In the genomic region with DNA sequence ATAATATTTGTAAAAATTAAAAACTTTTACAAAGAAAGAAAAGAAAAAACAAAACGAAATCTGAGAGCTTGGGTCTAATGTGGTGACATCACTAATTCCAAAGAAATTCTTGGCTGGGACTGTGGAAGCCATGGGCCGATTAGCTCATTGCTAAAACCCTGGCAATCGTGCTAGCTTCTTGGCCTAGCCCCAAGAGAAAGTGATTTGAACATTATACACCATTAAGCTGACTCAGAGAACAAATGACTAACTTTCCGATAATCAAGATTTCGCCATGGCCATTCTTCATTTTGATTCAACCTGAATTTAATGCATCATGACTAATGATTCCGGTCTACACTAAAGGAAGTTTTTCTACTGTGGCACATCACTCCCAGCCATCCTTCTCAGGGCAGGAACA, we compare ENCODE assay signal across 9 mouse cellular contexts. TPM values are rescaled to one million over a fixed set of nuclear protein-coding genes. Genes with fewer than 3 reads are reported as not detected.
DNase-seq lines count a peak whose midpoint lies in the region; ATAC-seq and TF ChIP-seq lines count a peak whose summit lies in the region.
"Had no signal": no experiment of that assay in that cellular context is flagged by ENCODE, and none has a peak within 500 bp of the region (broad histone marks: within the 10 kb centered on the region; RNA-seq: fewer than 3 reads in every experiment).

No protein-coding gene starts in this region.

- no peak overlapping the region for H3K4me2 ChIP-seq in heart, postnatal 0 days (ENCODE audit: low read depth, low read length)
- H3K4me2 ChIP-seq: heart, embryonic 15.5 days had no signal

- H3K9ac ChIP-seq in heart, postnatal 0 days (replicated peaks; ENCODE audit: low read depth, low read length): no peak overlapping the region
- H3K9ac ChIP-seq: heart, embryonic 15.5 days had no signal

- no peak for TF ChIP-seq EP300 in heart, postnatal 0 days (IDR thresholded peaks at IDR 0.05; ENCODE audit: low read depth)

- DNase-seq in lung, adult 18-20 months: peak; percentile 55 to 61
- no peak for DNase-seq in lung, adult 2 months
- DNase-seq in cerebellum, adult 11-12 months: peak; percentile 42
- DNase-seq in heart, postnatal 0 days (ENCODE audit: low spot score): peak; percentile 68
- peak; percentile 47 to 69 for DNase-seq in lung, postnatal 4 days
- no peak for DNase-seq in spleen, postnatal 10 days (ENCODE audit: low spot score in 2 of 2)
- DNase-seq in spleen, postnatal 4 days (ENCODE audit: low spot score in 2 of 2): no peak
- DNase-seq in thymus, adult 18-20 months: no peak

- no peak for TF ChIP-seq CTCF in lung, adult 2 months (IDR thresholded peaks at IDR 0.05; ENCODE audit: insufficient read depth, low read length)
- TF ChIP-seq CTCF in heart, postnatal 0 days (IDR thresholded peaks at IDR 0.05; ENCODE audit: low read depth): no peak

- TF ChIP-seq POLR2A in lung, adult 2 months (IDR thresholded peaks at IDR 0.05; ENCODE audit: borderline replicate concordance, extremely low read depth, low read depth, low read length): no peak

- H3K4me3 ChIP-seq in lung, adult 2 months (replicated peaks; ENCODE audit: extremely low read depth, low read depth, low read length): no peak overlapping the region
- H3K4me3 ChIP-seq in heart, postnatal 0 days (ENCODE audit: low read depth, low read length): no peak overlapping the region
- H3K4me3 ChIP-seq: heart, embryonic 15.5 days had no signal

- H3K27ac ChIP-seq in heart, postnatal 0 days (ENCODE audit: low read depth): no peak overlapping the region
- H3K27ac ChIP-seq: heart, embryonic 15.5 days had no signal

- no peaks in the 10 kb centered on the region for H3K36me3 ChIP-seq in heart, postnatal 0 days (replicated peaks; ENCODE audit: control insufficient read depth, insufficient read depth, low read length)
- H3K36me3 ChIP-seq: heart, embryonic 15.5 days had no signal

- peaks cover 4% of the 10 kb centered on the region; the same call in 1 of the 2 replicates for H3K4me1 ChIP-seq in lung, adult 2 months (ENCODE audit: control insufficient read depth, insufficient read depth, low read length)
- H3K4me1 ChIP-seq in heart, postnatal 0 days (ENCODE audit: control insufficient read depth, insufficient read depth): peaks cover 4% of the 10 kb centered on the region; the same call in 1 of the 2 replicates

- 42% methylated on average over 6 of the region's 6 CpGs for WGBS in lung, adult 2 months
- WGBS in heart, postnatal 0 days: 42% methylated on average over 6 of the region's 6 CpGs

- no peaks in the 10 kb centered on the region for H3K27me3 ChIP-seq in heart, postnatal 0 days (ENCODE audit: control insufficient read depth, insufficient read depth, low read length)
- H3K27me3 ChIP-seq: heart, embryonic 15.5 days had no signal

- ATAC-seq in heart, postnatal 0 days (ENCODE audit: insufficient read depth, low read depth): peak; percentile 49; the same call in 1 of the 2 replicates

- no peaks in the 10 kb centered on the region for H3K9me3 ChIP-seq in heart, postnatal 0 days (replicated peaks; ENCODE audit: control insufficient read depth, low read length)
- H3K9me3 ChIP-seq: heart, embryonic 15.5 days had no signal

RNA-seq across cellular contexts. Expression of a gene that starts 30.6 kb away (rescaled TPM):
- 25.5 and 27.2 TPM in 2 replicates for polyA plus RNA-seq in lung, adult 2 months (2012; rRNA removed)
- total RNA-seq in heart, postnatal 0 days (2014; rRNA removed; ENCODE audit: low replicate concordance): 5.6 and 17.1 TPM in 2 replicates
- polyA plus RNA-seq in heart, postnatal 0 days (2015; fragmentation: Nextera tagmentation; extraction: Ambion mirVana): 5.9 and 6.9 TPM in 2 replicates

Comparison
In these comparisons a context has a peak if more than half of its experiments do, and no peak if none do; other contexts are left out.
1. DNase-seq: peak in lung, adult 18-20 months (2 of 2), cerebellum, adult 11-12 months (single experiment), heart, postnatal 0 days (single experiment) and lung, postnatal 4 days (2 of 2); none in lung, adult 2 months (single experiment), spleen, postnatal 10 days (0 of 2), spleen, postnatal 4 days (0 of 2) and thymus, adult 18-20 months (0 of 2).